Mouse (Mus musculus) heart, embryonic 14.5 days (tissue): ENCODE measurements around the gene Col6a1. TPM values are rescaled to one million over a fixed set of nuclear protein-coding genes. Genes with fewer than 3 reads are reported as not detected.
A peak's percentile ranks its signal among the peaks of the same experiment; 100 is the strongest.

Experiments used
- ATAC-seq: fragments of 200-750 bp; cut with Nextera tagmentation; 2 replicates; pipeline ENCODE4 v1.8.0; 2017; ENCODE audit warnings: low read depth, moderate TSS enrichment; ENCODE audit not compliant: insufficient number of reproducible peaks, insufficient read depth, low FRiP score
- H3K27ac ChIP-seq, 2 experiments: fragments of 200-500 bp in 1 of 2; fragments of 300-500 bp in 1 of 2; sonication (generic) in 1 of 2; replicated peaks in 1 of 2; 2 replicates each; pipeline ENCODE4 v1.5.1; 2012 to 2014; ENCODE audit warnings: low read depth in 2 of 2, low read length in 2 of 2, control low read depth in 1 of 2, mild to moderate bottlenecking in 1 of 2, mixed read lengths in 1 of 2; ENCODE audit not compliant: control insufficient read depth in 1 of 2, insufficient read depth in 1 of 2
- H3K27me3 ChIP-seq: fragments of 300-500 bp; sonication (generic); 2 replicates; pipeline ENCODE4 v1.6.1; 2014; ENCODE audit warnings: mild to moderate bottlenecking, low read length, control low read depth; ENCODE audit not compliant: control insufficient read depth, insufficient read depth
- H3K36me3 ChIP-seq: fragments of 300-500 bp; sonication (generic); 2 replicates; pipeline ENCODE4 v1.6.1; 2014; ENCODE audit warnings: mild to moderate bottlenecking, control low read depth, low read length, mixed read lengths; ENCODE audit not compliant: control insufficient read depth, insufficient read depth
- H3K4me1 ChIP-seq, 2 experiments: fragments of 200-500 bp in 1 of 2; fragments of 300-500 bp in 1 of 2; sonication (generic) in 1 of 2; 2 replicates each; pipeline ENCODE4 v1.6.1; 2012 to 2014; ENCODE audit warnings: low read length in 2 of 2, control low read depth in 1 of 2, mixed read lengths in 1 of 2; ENCODE audit not compliant: control insufficient read depth in 2 of 2, insufficient read depth in 2 of 2
- H3K4me2 ChIP-seq: fragments of 300-500 bp; sonication (generic); 2 replicates; pipeline ENCODE4 v1.6.1; 2014; ENCODE audit warnings: mild to moderate bottlenecking, low read length
- H3K4me3 ChIP-seq, 2 experiments: fragments of 200-500 bp in 1 of 2; fragments of 300-500 bp in 1 of 2; sonication (generic) in 1 of 2; 2 replicates each; pipeline ENCODE4 v1.5.1; 2012 to 2014; ENCODE audit warnings: low read length in 2 of 2, mild to moderate bottlenecking in 2 of 2, control low read depth in 1 of 2, low read depth in 1 of 2, moderate library complexity in 1 of 2; ENCODE audit not compliant: control insufficient read depth in 1 of 2, insufficient read depth in 1 of 2
- H3K9ac ChIP-seq: fragments of 300-500 bp; sonication (generic); 2 replicates; pipeline ENCODE4 v1.6.1; 2014; ENCODE audit warnings: mild to moderate bottlenecking, low read length
- H3K9me3 ChIP-seq: fragments of 300-500 bp; sonication (generic); 2 replicates; pipeline ENCODE4 v1.6.1; 2016; ENCODE audit warnings: low read length, control low read depth; ENCODE audit not compliant: control insufficient read depth
- WGBS: fragments of 180-500 bp; shearing (Covaris S2); extraction: QIAGEN DNeasy Blood & Tissue Kit; methylation state at CpG from one replicate; pipeline ENCODE4 v1.1.7; 2014; 5-methylcytosine and 5-hydroxymethylcytosine counted together
- polyA plus RNA-seq: library from polyadenylated mRNA; unstranded; fragments of >200 nt; fragmentation: Nextera tagmentation; extraction: Ambion mirVana; gene quantifications from 2 replicates; pipeline ENCODE4 v1.2.1, GENCODE M21; 2014

Col6a1 gene
- polyA plus RNA-seq, 1 experiment from 2014 or later = 59.7 TPM

DNA sequence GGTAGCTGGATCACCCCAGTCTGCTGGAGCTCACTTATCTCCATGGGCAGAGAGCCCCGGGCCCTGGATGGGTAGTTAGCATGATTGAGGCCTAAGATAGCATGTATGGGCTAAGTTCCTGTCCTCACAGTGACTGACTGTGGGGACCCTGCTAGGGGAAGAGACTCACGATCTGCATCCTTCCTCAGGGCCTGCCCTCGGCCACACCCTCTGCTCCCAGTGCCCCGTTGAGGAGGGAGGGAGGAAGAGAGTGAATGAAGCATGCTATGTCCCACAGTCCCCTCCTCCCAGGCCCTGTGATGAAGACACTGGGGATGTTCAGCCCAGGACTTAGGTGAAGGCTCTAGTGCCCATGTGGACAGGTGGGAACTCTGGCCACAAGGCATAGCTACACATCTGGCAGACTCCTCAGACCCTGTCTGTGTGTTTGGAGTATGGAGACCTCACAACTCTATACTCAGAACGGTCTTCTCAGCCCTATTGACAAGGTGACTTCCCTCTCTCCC, 1.7 kb downstream of the Col6a1 start:
- peaks cover 16% of the 10 kb centered on the region; the same call in 1 of the 2 replicates for H3K36me3 ChIP-seq
- no peaks in the 10 kb centered on the region for H3K9me3 ChIP-seq
- H3K4me3 ChIP-seq = peak overlapping the region in 1 of 2 experiments; percentile 35; a peak in 1 of 4 replicates
- peak overlapping the region; percentile 58 for H3K4me2 ChIP-seq
- H3K9ac ChIP-seq = peak overlapping the region; percentile 31; the same call in 1 of the 2 replicates
- no peaks in the 10 kb centered on the region for H3K27me3 ChIP-seq
- no peak overlapping the region for H3K27ac ChIP-seq
- ATAC-seq = no peak
- peaks cover 10 to 13% of the 10 kb centered on the region in 2 experiments; a peak in 3 of 4 replicates for H3K4me1 ChIP-seq
- WGBS = 52% methylated on average over 5 of the region's 5 CpGs

- Histone ChIP-seq H3K9ac (no peak overlapping the region), H3K9me3 (no peaks in the 10 kb centered on the region), H3K4me1 (peaks cover 8 to 9% of the 10 kb centered on the region in 2 experiments; a peak in 3 of 4 replicates), H3K27ac (no peak overlapping the region), H3K4me3 (no peak overlapping the region), H3K36me3 (peaks cover 29% of the 10 kb centered on the region; the same call in 1 of the 2 replicates), H3K4me2 (no peak overlapping the region), H3K27me3 (no peaks in the 10 kb centered on the region)
- no peak for ATAC-seq
- WGBS = 82% methylated on average over 18 of the region's 18 CpGs
Measured at GRCm38 (mm10) chr10:76722751-76723450, 3.1 kb downstream of the Col6a1 start.

GRCm38 (mm10) chr10:76721746-76722145, 4.2 kb downstream of the Col6a1 start:
- no peaks in the 10 kb centered on the region for H3K27me3 ChIP-seq
- WGBS = 90% methylated on average over 6 of the region's 6 CpGs
- no peak overlapping the region for H3K9ac ChIP-seq
- no peak overlapping the region for H3K4me3 ChIP-seq
- no peak for ATAC-seq
- H3K27ac ChIP-seq = no peak overlapping the region
- peaks cover 8 to 9% of the 10 kb centered on the region in 2 experiments; a peak in 3 of 4 replicates for H3K4me1 ChIP-seq
- no peaks in the 10 kb centered on the region for H3K9me3 ChIP-seq
- no peak overlapping the region for H3K4me2 ChIP-seq
- H3K36me3 ChIP-seq = peaks cover 40% of the 10 kb centered on the region; the same call in 1 of the 2 replicates

DNA sequence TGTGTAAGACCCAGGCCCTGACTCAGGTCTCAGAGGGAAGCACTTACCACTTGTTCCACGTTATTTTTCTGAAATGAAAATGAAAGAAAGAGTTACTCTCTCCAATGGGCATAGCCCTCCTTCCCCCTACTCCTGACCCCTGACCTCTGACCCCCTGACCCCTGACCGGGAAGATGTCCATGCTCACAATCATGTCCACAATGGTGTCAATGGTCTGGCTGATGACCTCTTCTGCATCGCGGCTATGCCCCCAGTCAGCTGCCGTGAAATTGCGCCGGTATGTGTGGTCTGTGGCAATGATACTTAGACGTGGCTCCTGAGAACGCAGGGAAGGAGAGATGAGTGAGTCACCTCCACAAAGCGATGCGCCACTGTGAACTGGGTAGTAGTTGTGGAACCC, 4.8 kb downstream of the Col6a1 start:
- Histone ChIP-seq H3K9me3 (no peaks in the 10 kb centered on the region), H3K4me1 (peaks cover 8 to 9% of the 10 kb centered on the region in 2 experiments; a peak in 3 of 4 replicates), H3K9ac (no peak overlapping the region), H3K27me3 (no peaks in the 10 kb centered on the region), H3K4me3 (no peak overlapping the region), H3K36me3 (peaks cover 45% of the 10 kb centered on the region; the same call in 1 of the 2 replicates), H3K27ac (no peak overlapping the region), H3K4me2 (no peak overlapping the region)
- no peak for ATAC-seq
- 83% methylated on average over 11 of the region's 11 CpGs for WGBS

- H3K4me2 ChIP-seq = no peak overlapping the region
- ATAC-seq = no peak
- peaks cover 63% of the 10 kb centered on the region for H3K36me3 ChIP-seq
- WGBS = 86% methylated on average over 4 of the region's 4 CpGs
- H3K27ac ChIP-seq = no peak overlapping the region
- no peaks in the 10 kb centered on the region for H3K9me3 ChIP-seq
- H3K4me3 ChIP-seq = no peak overlapping the region
- no peaks in the 10 kb centered on the region for H3K27me3 ChIP-seq
- H3K9ac ChIP-seq = no peak overlapping the region
- no peaks in the 10 kb centered on the region for H3K4me1 ChIP-seq
Measured at GRCm38 (mm10) chr10:76717631-76718030, 8.3 kb downstream of the Col6a1 start.

DNA sequence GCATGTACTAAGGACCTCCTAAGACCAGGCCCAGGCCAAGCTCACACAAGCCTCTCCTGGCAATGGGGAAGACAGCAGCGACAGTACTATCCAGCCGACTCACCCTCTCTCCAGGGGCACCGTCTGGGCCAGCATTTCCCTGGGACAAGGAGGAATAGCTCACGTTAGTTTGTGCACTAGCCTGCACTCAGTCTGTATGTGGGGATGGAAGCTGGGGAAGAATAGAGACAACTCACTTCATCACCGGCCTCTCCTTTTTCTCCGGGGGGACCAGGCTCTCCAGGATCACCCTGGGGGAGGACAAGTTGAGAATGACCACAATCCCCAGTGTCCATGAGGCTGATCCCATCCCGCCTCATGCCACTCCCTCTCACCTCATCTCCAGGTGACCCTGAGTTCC, 8.9 kb downstream of the Col6a1 start:
- Histone ChIP-seq H3K9me3 (no peaks in the 10 kb centered on the region), H3K36me3 (peaks cover 63% of the 10 kb centered on the region), H3K4me1 (no peaks in the 10 kb centered on the region), H3K27me3 (no peaks in the 10 kb centered on the region), H3K9ac (no peak overlapping the region), H3K4me2 (no peak overlapping the region), H3K4me3 (no peak overlapping the region), H3K27ac (no peak overlapping the region)
- ATAC-seq = no peak
- WGBS = 82% methylated on average over 7 of the region's 7 CpGs

DNA sequence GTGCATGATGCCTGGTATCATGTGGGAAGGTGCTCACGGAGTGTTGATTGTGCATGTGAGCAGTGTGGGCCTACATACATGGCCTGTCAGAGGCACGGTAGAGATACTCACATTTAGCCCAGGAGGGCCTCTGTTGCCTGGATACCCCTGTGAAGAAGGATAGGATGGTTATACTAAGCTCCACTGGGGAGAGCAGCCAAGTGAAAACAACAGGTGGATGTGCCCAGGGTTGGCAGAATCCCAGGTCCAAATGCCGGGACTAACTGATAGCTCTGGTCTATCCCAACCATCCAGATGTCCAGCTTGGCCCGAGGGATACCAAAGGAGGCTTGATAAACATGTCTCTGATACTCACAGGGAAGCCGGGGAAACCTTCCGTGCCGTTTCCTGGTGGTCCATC, 11.7 kb downstream of the Col6a1 start:
- Histone ChIP-seq H3K36me3 (peaks cover 70% of the 10 kb centered on the region), H3K4me1 (no peaks in the 10 kb centered on the region), H3K27me3 (no peaks in the 10 kb centered on the region), H3K4me2 (no peak overlapping the region), H3K27ac (no peak overlapping the region), H3K4me3 (no peak overlapping the region), H3K9me3 (no peaks in the 10 kb centered on the region), H3K9ac (no peak overlapping the region)
- ATAC-seq = no peak
- WGBS = 73% methylated on average over 7 of the region's 7 CpGs
